Mouse (Mus musculus) thymus, adult 2 months (tissue): Measurements from ENCODE around the gene Pla2g2d.

Experiments
- CTCF ChIP-seq: fragments of 200-500 bp; IDR thresholded peaks from 2 replicates; pipeline ENCODE4 v1.5.1; 2012; ENCODE audit warnings: mild to moderate bottlenecking, control low read depth, low read length, moderate library complexity, borderline replicate concordance; ENCODE audit not compliant: control insufficient read depth, poor library complexity, insufficient read depth; ENCODE audit errors: extremely low read depth
- POLR2A ChIP-seq: fragments of 200-500 bp; IDR thresholded peaks from 2 replicates; pipeline ENCODE4 v1.6.1; 2012; ENCODE audit warnings: mild to moderate bottlenecking, low read length, control low read depth, moderate library complexity; ENCODE audit not compliant: control insufficient read depth, poor library complexity, insufficient read depth; ENCODE audit errors: extremely low read depth

DNA sequence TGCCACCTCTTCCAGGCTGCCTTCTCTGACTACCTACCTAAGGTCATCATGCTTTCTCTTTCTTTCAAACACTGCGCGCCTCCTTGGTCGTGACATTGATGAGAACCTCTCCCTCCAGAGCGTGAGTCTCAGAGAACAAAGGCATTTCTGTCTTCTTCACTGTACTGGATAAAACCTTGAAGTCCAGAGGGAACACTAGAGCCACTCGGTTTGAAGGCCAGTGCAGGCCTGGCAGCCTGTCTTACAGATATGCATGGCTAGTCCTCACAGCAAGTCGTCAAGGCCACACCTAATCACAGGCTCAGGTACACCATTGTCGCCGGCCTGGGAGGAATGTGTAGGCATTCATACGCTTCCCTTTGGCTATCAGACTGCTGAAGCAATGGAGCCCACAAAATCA is 40.6 kb downstream of the Pla2g2d start:
- no peak for TF ChIP-seq CTCF
- TF ChIP-seq POLR2A = no peak
